Mouse (Mus musculus) layer of hippocampus, postnatal 36 days (tissue): ENCODE data around the gene Fndc10. TPM values are rescaled to one million over a fixed set of nuclear protein-coding genes. Genes with fewer than 3 reads are reported as not detected.
"Not testable (repeated sequence)": the region's sequence is repeated elsewhere in the genome, so short reads cannot be mapped to it uniquely, and the experiment has no call there.

Experiments used
- DNase-seq, 2 experiments: peaks; one replicate each; pipeline ENCODE4 v3.0.0; 2022
- total RNA-seq, 2 experiments: library from RNA; stranded (reverse); gene quantifications; 2 replicates each; pipeline ENCODE4 v1.2.3; 2021

Fndc10 gene
- total RNA-seq = 10 to 100 TPM; 21.8 to 23.0 TPM

GRCm38 (mm10) chr4:155694111-155694481, at the start of gene Fndc10:
TSS of gene Fndc10 (plus strand) at chr4:155694342.
- peak; percentile 69 to 70 for DNase-seq

- DNase-seq = not testable (repeated sequence)
Observed at GRCm38 (mm10) chr4:155645308-155645707, 48.8 kb upstream of the Fndc10 start, which contains the start of gene Gm10563. TSS of gene Gm10563 (minus strand) at chr4:155645408.

GRCm38 (mm10) chr4:155645721-155646120, 48.4 kb upstream of the Fndc10 start:
- no peak for DNase-seq

- DNase-seq = no peak
Observed at GRCm38 (mm10) chr4:155649355-155649754, 44.8 kb upstream of the Fndc10 start.

GRCm38 (mm10) chr4:155651553-155652269, 42.4 kb upstream of the Fndc10 start:
- no peak for DNase-seq

GRCm38 (mm10) chr4:155652283-155653085, 41.7 kb upstream of the Fndc10 start:
- DNase-seq = no peak

- peak in 1 of 2 experiments; percentile 16 for DNase-seq
Observed at GRCm38 (mm10) chr4:155653086-155653450, 41.1 kb upstream of the Fndc10 start, which contains the start of gene Mmp23. TSS of gene Mmp23 (minus strand) at chr4:155653384.

- DNase-seq = peak; percentile 29 to 37
Observed at GRCm38 (mm10) chr4:155653451-155654182, 40.5 kb upstream of the Fndc10 start.

GRCm38 (mm10) chr4:155654183-155654455, 40.0 kb upstream of the Fndc10 start:
- peak in 1 of 2 experiments; percentile 11 for DNase-seq

GRCm38 (mm10) chr4:155654456-155655298, 39.5 kb upstream of the Fndc10 start:
- peak in 1 of 2 experiments; percentile 12 for DNase-seq

- no peak for DNase-seq
Observed at GRCm38 (mm10) chr4:155656214-155656751, 37.9 kb upstream of the Fndc10 start.

- no peak for DNase-seq
Observed at GRCm38 (mm10) chr4:155658961-155659360, 35.2 kb upstream of the Fndc10 start.

- DNase-seq = no peak
Observed at GRCm38 (mm10) chr4:155660641-155661040, 33.5 kb upstream of the Fndc10 start.

GRCm38 (mm10) chr4:155666903-155667302, 27.2 kb upstream of the Fndc10 start:
- no peak for DNase-seq

GRCm38 (mm10) chr4:155668689-155669597, 25.2 kb upstream of the Fndc10 start, which contains the start of gene Mib2:
TSS of gene Mib2 (minus strand) at chr4:155669198.
- DNase-seq = peak; percentile 97 to 98

GRCm38 (mm10) chr4:155669598-155670075, 24.5 kb upstream of the Fndc10 start:
- no peak for DNase-seq

- not testable (repeated sequence) for DNase-seq
Observed at GRCm38 (mm10) chr4:155670236-155670635, 23.9 kb upstream of the Fndc10 start.

- DNase-seq = no peak
Observed at GRCm38 (mm10) chr4:155672082-155672481, 22.1 kb upstream of the Fndc10 start.

- DNase-seq = peak in 1 of 2 experiments; percentile 41
Observed at GRCm38 (mm10) chr4:155675991-155676390, 18.2 kb upstream of the Fndc10 start.

GRCm38 (mm10) chr4:155683670-155684277, 10.4 kb upstream of the Fndc10 start:
- not testable (repeated sequence) for DNase-seq
